Mouse (Mus musculus): ENCODE data around the gene Lbhd2. TPM values are rescaled to one million over a fixed set of nuclear protein-coding genes. Genes with fewer than 3 reads are reported as not detected.

The Lbhd2 gene
- polyA plus RNA-seq (2012; rRNA removed): 0.72 and 1.3 TPM in 2 replicates

GRCm38 (mm10) chr12:111406622-111407021 lies at the start of gene Lbhd2:
Gene Lbhd2 (plus strand): TSS chr12:111406809.
- Histone ChIP-seq H3K27me3 (ENCODE audit: control insufficient read depth, insufficient read depth, low read length) (no peaks in the 10 kb centered on the region), H3K4me3 (ENCODE audit: control insufficient read depth, low read depth, low read length) (no peak within 1 kb of the TSS)
- TF ChIP-seq POLR2A (IDR thresholded peaks at IDR 0.05; ENCODE audit: control insufficient read depth, low read depth, low read length): no peak
- TF ChIP-seq CTCF (IDR thresholded peaks at IDR 0.05; ENCODE audit: control insufficient read depth, insufficient read depth, insufficient replicate concordance, low read depth, low read length): no peak

GRCm38 (mm10) chr12:111360671-111361070 lies 45.9 kb upstream of the Lbhd2 start:
- no peak overlapping the region for H3K4me3 ChIP-seq (ENCODE audit: control insufficient read depth, low read depth, low read length)
- no peaks in the 10 kb centered on the region for H3K36me3 ChIP-seq (ENCODE audit: control insufficient read depth, insufficient read depth, low read length)
- no peaks in the 10 kb centered on the region for H3K27me3 ChIP-seq (ENCODE audit: control insufficient read depth, insufficient read depth, low read length)
- no peak overlapping the region for H3K27ac ChIP-seq (ENCODE audit: control insufficient read depth, insufficient read depth, low read depth, low read length)
- TF ChIP-seq POLR2A (IDR thresholded peaks at IDR 0.05; ENCODE audit: control insufficient read depth, low read depth, low read length) (no peak), CTCF (IDR thresholded peaks at IDR 0.05; ENCODE audit: control insufficient read depth, insufficient read depth, insufficient replicate concordance, low read depth, low read length) (no peak)
- peaks cover 3% of the 10 kb centered on the region; the same call in 1 of the 2 replicates for H3K4me1 ChIP-seq (ENCODE audit: control insufficient read depth, insufficient read depth, low read length)

More at GRCm38 (mm10) chr12:111406622-111407021, at the start of gene Lbhd2:
- peaks cover 5% of the 10 kb centered on the region for H3K4me1 ChIP-seq (ENCODE audit: control insufficient read depth, insufficient read depth, low read length)
- no peak within 1 kb of the TSS for H3K27ac ChIP-seq (ENCODE audit: control insufficient read depth, insufficient read depth, low read depth, low read length)
- no peaks in the 10 kb centered on the region for H3K36me3 ChIP-seq (ENCODE audit: control insufficient read depth, insufficient read depth, low read length)

- Histone ChIP-seq H3K4me1 (ENCODE audit: control insufficient read depth, insufficient read depth, low read length) (peaks cover 3% of the 10 kb centered on the region; the same call in 1 of the 2 replicates), H3K36me3 (ENCODE audit: control insufficient read depth, insufficient read depth, low read length) (no peaks in the 10 kb centered on the region), H3K4me3 (ENCODE audit: control insufficient read depth, low read depth, low read length) (no peak overlapping the region), H3K27me3 (ENCODE audit: control insufficient read depth, insufficient read depth, low read length) (no peaks in the 10 kb centered on the region), H3K27ac (ENCODE audit: control insufficient read depth, insufficient read depth, low read depth, low read length) (no peak overlapping the region)
- TF ChIP-seq POLR2A (IDR thresholded peaks at IDR 0.05; ENCODE audit: control insufficient read depth, low read depth, low read length) (no peak), CTCF (IDR thresholded peaks at IDR 0.05; ENCODE audit: control insufficient read depth, insufficient read depth, insufficient replicate concordance, low read depth, low read length) (no peak)
Measured at GRCm38 (mm10) chr12:111361319-111362098, 45.1 kb upstream of the Lbhd2 start.

GRCm38 (mm10) chr12:111364234-111364633 lies 42.4 kb upstream of the Lbhd2 start:
- TF ChIP-seq POLR2A (IDR thresholded peaks at IDR 0.05; ENCODE audit: control insufficient read depth, low read depth, low read length) (no peak), CTCF (IDR thresholded peaks at IDR 0.05; ENCODE audit: control insufficient read depth, insufficient read depth, insufficient replicate concordance, low read depth, low read length) (peak; percentile 16; the same call in 1 of the 2 replicates)
- no peaks in the 10 kb centered on the region for H3K27me3 ChIP-seq (ENCODE audit: control insufficient read depth, insufficient read depth, low read length)
- H3K27ac ChIP-seq (ENCODE audit: control insufficient read depth, insufficient read depth, low read depth, low read length): no peak overlapping the region

GRCm38 (mm10) chr12:111367065-111367464 lies 39.5 kb upstream of the Lbhd2 start:
- no peaks in the 10 kb centered on the region for H3K27me3 ChIP-seq (ENCODE audit: control insufficient read depth, insufficient read depth, low read length)
- peaks cover 15% of the 10 kb centered on the region for H3K4me1 ChIP-seq (ENCODE audit: control insufficient read depth, insufficient read depth, low read length)
- H3K4me3 ChIP-seq (ENCODE audit: control insufficient read depth, low read depth, low read length): no peak overlapping the region
- TF ChIP-seq CTCF (IDR thresholded peaks at IDR 0.05; ENCODE audit: control insufficient read depth, insufficient read depth, insufficient replicate concordance, low read depth, low read length): no peak
- no peak for TF ChIP-seq POLR2A (IDR thresholded peaks at IDR 0.05; ENCODE audit: control insufficient read depth, low read depth, low read length)
- H3K27ac ChIP-seq (ENCODE audit: control insufficient read depth, insufficient read depth, low read depth, low read length): no peak overlapping the region
- H3K36me3 ChIP-seq (ENCODE audit: control insufficient read depth, insufficient read depth, low read length): no peaks in the 10 kb centered on the region

More at GRCm38 (mm10) chr12:111364234-111364633, 42.4 kb upstream of the Lbhd2 start:
- Histone ChIP-seq H3K4me3 (ENCODE audit: control insufficient read depth, low read depth, low read length) (no peak overlapping the region), H3K36me3 (ENCODE audit: control insufficient read depth, insufficient read depth, low read length) (no peaks in the 10 kb centered on the region), H3K4me1 (ENCODE audit: control insufficient read depth, insufficient read depth, low read length) (peaks cover 13% of the 10 kb centered on the region)

DNA sequence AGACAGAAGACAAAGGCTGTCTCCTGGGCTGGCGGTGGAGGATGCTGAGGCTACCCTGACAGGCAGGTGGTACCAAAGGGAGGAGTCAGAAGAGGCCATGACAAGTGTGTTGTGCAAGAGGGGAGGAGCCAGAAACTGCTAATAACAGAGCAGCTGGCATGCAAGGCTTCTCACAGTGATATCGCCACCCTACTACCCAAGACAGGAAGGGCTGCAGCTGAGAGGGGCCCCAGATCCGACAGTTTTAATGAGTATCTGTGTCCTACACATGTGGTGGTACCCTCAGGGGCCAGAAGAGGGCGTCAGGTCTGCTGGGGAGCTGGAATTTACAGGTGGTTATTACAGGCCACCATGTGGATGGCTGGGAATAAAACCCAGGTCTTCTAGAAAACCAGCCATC lies 36.4 kb upstream of the Lbhd2 start:
- H3K27me3 ChIP-seq (ENCODE audit: control insufficient read depth, insufficient read depth, low read length): no peaks in the 10 kb centered on the region
- H3K4me3 ChIP-seq (ENCODE audit: control insufficient read depth, low read depth, low read length): no peak overlapping the region
- H3K4me1 ChIP-seq (ENCODE audit: control insufficient read depth, insufficient read depth, low read length): peaks cover 16% of the 10 kb centered on the region
- H3K27ac ChIP-seq (ENCODE audit: control insufficient read depth, insufficient read depth, low read depth, low read length): no peak overlapping the region
- H3K36me3 ChIP-seq (ENCODE audit: control insufficient read depth, insufficient read depth, low read length): no peaks in the 10 kb centered on the region
- TF ChIP-seq POLR2A (IDR thresholded peaks at IDR 0.05; ENCODE audit: control insufficient read depth, low read depth, low read length) (no peak), CTCF (IDR thresholded peaks at IDR 0.05; ENCODE audit: control insufficient read depth, insufficient read depth, insufficient replicate concordance, low read depth, low read length) (peak; percentile 12; the same call in 1 of the 2 replicates)

- H3K4me3 ChIP-seq (ENCODE audit: control insufficient read depth, low read depth, low read length): no peak overlapping the region
- H3K27me3 ChIP-seq (ENCODE audit: control insufficient read depth, insufficient read depth, low read length): no peaks in the 10 kb centered on the region
- H3K27ac ChIP-seq (ENCODE audit: control insufficient read depth, insufficient read depth, low read depth, low read length): no peak overlapping the region
- peaks cover 14% of the 10 kb centered on the region for H3K4me1 ChIP-seq (ENCODE audit: control insufficient read depth, insufficient read depth, low read length)
- TF ChIP-seq POLR2A (IDR thresholded peaks at IDR 0.05; ENCODE audit: control insufficient read depth, low read depth, low read length) (no peak), CTCF (IDR thresholded peaks at IDR 0.05; ENCODE audit: control insufficient read depth, insufficient read depth, insufficient replicate concordance, low read depth, low read length) (no peak)
- H3K36me3 ChIP-seq (ENCODE audit: control insufficient read depth, insufficient read depth, low read length): no peaks in the 10 kb centered on the region
Measured at GRCm38 (mm10) chr12:111371905-111372304, 34.7 kb upstream of the Lbhd2 start.
